Mouse (Mus musculus) left cerebral cortex, adult 6 months (tissue): ENCODE data around the gene Lrch2. TPM values are rescaled to one million over a fixed set of nuclear protein-coding genes. Genes with fewer than 3 reads are reported as not detected.

Experiments
- long read RNA-seq, 2 experiments: library from polyadenylated mRNA; unstranded; transcript quantifications; one replicate each; pipeline ENCODE4 v2.0.0; 2019 to 2020
- polyA plus RNA-seq: library from polyadenylated mRNA; unstranded; fragments of <200 nt; fragmentation: Nextera tagmentation; gene quantifications from 2 replicates; pipeline ENCODE4 v1.2.3, GENCODE M21; 2021

Gene Lrch2
- polyA plus RNA-seq, result 1.8 and 2.8 TPM in 2 replicates
- long read RNA-seq, experiment 1, partial matches to known transcripts, result 7 of 9 reads
- long read RNA-seq, experiment 1, other reads (novel, unspliced or antisense), result 2 of 9 reads
- long read RNA-seq, experiment 2, partial matches to known transcripts, result 4 of 6 reads
- long read RNA-seq, experiment 2, other reads (novel, unspliced or antisense), result 2 of 6 reads

DNA sequence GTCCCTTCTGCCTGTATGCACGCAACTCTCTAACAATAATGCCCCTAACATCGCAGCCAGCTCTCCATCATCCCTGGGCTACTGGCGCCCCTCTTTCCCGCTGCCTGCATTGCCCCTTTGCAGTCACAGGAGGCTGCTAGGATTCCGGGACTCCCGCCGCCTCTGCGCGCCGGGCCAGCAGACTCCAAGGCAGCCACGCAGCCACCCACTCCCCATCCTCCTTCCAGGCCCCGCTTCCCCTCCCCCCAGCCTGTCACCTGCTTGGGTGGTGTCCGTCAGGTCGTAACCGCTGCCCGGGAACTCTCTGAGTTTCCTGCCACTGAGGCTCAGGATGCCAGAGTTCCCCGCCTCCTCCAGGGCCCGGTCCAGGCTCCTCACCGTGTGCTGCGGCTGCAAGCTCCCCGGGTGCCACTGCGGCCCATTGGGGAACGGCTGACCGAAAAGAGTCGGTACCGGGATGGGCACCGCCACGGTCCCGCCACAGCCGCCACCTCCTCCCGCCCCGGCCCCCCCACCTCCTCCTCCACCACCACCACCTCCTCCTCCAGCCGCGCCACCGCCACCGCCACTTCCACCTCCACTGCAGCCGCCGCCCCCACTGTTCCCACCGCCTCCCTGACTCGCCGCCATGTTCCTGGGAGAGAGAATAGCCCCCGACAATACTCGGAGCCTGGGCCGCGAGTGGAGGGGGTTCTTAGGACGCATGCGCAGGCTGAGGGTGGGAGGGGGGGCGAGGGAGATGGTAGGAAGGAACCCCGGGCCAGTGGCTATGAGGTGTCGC lies at the start of gene Lrch2:
Lrch2 (minus strand) TSS at position 661 of the 781 bp plus-strand sequence.

DNA sequence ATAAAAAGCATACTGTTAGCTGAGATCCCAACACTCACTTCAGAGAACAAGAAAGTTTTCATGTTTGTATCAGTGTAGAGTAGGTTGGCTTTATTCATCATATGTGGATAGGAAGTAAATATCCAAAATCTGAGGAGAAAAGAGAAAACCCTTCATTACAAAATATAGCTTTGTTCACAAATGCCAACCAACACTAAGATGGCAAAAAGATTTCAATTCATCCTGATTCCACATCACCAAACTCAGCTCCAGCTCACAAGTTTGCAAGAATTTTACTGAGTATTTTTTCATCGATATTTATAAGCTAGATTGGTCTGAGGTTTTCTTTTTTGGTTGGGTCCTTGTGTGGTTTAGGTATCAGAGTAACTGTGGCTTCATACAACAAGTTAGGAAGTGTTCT lies 100.3 kb downstream of the Lrch2 start, which contains the start of gene Vmn1r239-ps:
Vmn1r239-ps (minus strand) TSS at position 101 of the 400 bp plus-strand sequence.

DNA sequence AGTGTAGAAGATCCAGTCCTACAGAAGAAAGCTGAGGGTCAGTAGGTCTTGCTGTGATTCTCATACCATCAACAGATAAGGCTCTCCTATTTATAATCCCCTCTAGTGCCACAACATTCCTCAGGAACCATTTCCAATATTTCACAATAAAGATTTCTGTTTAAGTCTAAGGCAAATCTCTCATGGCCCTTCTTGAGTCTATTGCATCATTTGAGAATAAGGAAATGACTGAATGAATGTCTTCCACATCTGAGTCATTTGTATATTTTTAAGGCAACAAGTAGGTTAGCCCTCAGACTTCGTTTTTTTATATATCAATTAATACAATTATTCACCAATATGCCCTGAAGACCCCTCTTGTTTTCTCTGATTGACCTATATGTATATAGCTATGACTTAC lies 124.8 kb downstream of the Lrch2 start, which contains the start of gene Il13ra2:
Il13ra2 (minus strand) TSS at position 64 of the 400 bp plus-strand sequence.

Other genes starting within 250 kb of the Lrch2 start
- gene Il13ra2, start 124.9 kb downstream of the Lrch2 start, polyA plus RNA-seq, result 0.11 TPM in 1 of 2 replicates, not detected in the other
- not detected in 2 replicates for gene Vmn1r239-ps, start 100.4 kb downstream of the Lrch2 start, polyA plus RNA-seq
- gene Gm15128, start 211.9 kb upstream of the Lrch2 start, polyA plus RNA-seq, result not detected in 2 replicates